Mouse (Mus musculus): ENCODE data around the gene Plpp7. TPM values are rescaled to one million over a fixed set of nuclear protein-coding genes. Genes with fewer than 3 reads are reported as not detected.

Gene Plpp7
- total and polyA plus RNA-seq, 3 experiments: 0.25 TPM; not detected in 2

DNA sequence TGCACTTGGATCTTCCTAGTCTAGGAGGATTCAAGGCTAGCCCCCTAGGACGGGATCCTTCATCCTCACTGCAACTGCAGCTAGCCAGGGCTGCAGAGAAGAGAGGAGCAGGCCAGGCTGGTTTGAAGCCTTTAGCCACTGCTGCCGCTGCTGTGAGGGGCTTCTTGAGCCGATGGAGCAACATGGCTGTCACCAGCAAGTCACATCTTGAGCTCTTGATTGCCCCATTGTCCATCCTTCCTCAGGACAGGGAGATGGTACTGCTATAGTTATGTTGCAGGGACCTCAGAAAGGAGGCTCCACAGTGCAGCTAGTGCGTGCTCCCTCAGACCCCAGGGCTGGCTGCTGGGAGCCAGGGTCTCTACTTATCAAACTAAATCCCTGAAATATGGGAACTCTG lies 37.5 kb upstream of the Plpp7 start:
- Histone ChIP-seq H3K9me3 (replicated peaks; ENCODE audit: low read length) (no peaks in the 10 kb centered on the region), H3K4me3 (replicated peaks in 1 of 3; ENCODE audit: low read depth in 2 of 3, low read length in 2 of 3, poor library complexity in 1 of 3) (no peak overlapping the region), H3K36me3 (replicated peaks in 1 of 2; ENCODE audit: control insufficient read depth in 1 of 2, insufficient read depth in 1 of 2, low read length in 1 of 2) (peaks cover 0 to 8% of the 10 kb centered on the region in 2 experiments), H3K27me3 (replicated peaks) (peaks cover 10% of the 10 kb centered on the region), H3K27ac (ENCODE audit: insufficient read depth, low read depth) (no peak overlapping the region), H3K4me1 (ENCODE audit: control insufficient read depth in 1 of 2, insufficient read depth in 2 of 2) (peaks cover 0 to 3% of the 10 kb centered on the region in 2 experiments; a peak in 1 of 4 replicates), H3K9ac (ENCODE audit: insufficient read depth, low read depth) (no peak overlapping the region), H3K4me2 (ENCODE audit: insufficient read depth, low read depth, poor library complexity, severe bottlenecking) (no peak overlapping the region), H3K79me2 (replicated peaks; ENCODE audit: control insufficient read depth, extremely low read depth, insufficient read depth, poor library complexity, severe bottlenecking) (no peaks in the 10 kb centered on the region)
- in situ Hi-C loops (cut with MboI; ENCODE audit: low pct_ligation_motif_present, low pct_unique_long_range_greater_than_20kb, low sequenced_read_pairs) (no loop called here), dilution Hi-C loops (cut with MboI; ENCODE audit: extremely low pct_ligation_motif_present, extremely low pct_unique_long_range_greater_than_20kb, low sequenced_read_pairs) (no loop called here)
- TF ChIP-seq CTCF (conservative IDR thresholded peaks at IDR 0.05 in 1 of 2, IDR thresholded peaks at IDR 0.05 in 1 of 2; ENCODE audit: low read depth in 2 of 2, low read length in 2 of 2): no peak
- TF ChIP-seq HCFC1 (IDR thresholded peaks at IDR 0.05; ENCODE audit: low read depth, low read length): no peak
- no peak for TF ChIP-seq SMC3 (IDR thresholded peaks at IDR 0.05; ENCODE audit: low read depth, low read length)
- no peak for TF ChIP-seq NRF1 (IDR thresholded peaks at IDR 0.05; ENCODE audit: low read depth, low read length)
- no peak for TF ChIP-seq ETS1 (conservative IDR thresholded peaks at IDR 0.05; ENCODE audit: low read depth, low read length)
- no peak for TF ChIP-seq NELFE (IDR thresholded peaks at IDR 0.05; ENCODE audit: low read depth, low read length)
- no peak for TF ChIP-seq MAFK (IDR thresholded peaks at IDR 0.05; ENCODE audit: insufficient replicate concordance, low read length)
- TF ChIP-seq BHLHE40 (IDR thresholded peaks at IDR 0.05; ENCODE audit: low read depth, low read length): no peak
- no peak for TF ChIP-seq ELF1 (IDR thresholded peaks at IDR 0.05; ENCODE audit: low read depth, low read length)
- no peak for TF ChIP-seq USF1 (IDR thresholded peaks at IDR 0.05; ENCODE audit: low read depth, low read length)
- no peak for DNase-seq (ENCODE audit: extremely low read depth)

GRCm38 (mm10) chr2:32058241-32058640 lies 37.1 kb upstream of the Plpp7 start:
- H3K79me2 ChIP-seq (replicated peaks; ENCODE audit: control insufficient read depth, extremely low read depth, insufficient read depth, poor library complexity, severe bottlenecking): no peaks in the 10 kb centered on the region
- in situ Hi-C loops (cut with MboI; ENCODE audit: low pct_ligation_motif_present, low pct_unique_long_range_greater_than_20kb, low sequenced_read_pairs): no loop called here
- peaks cover 0 to 8% of the 10 kb centered on the region in 2 experiments for H3K36me3 ChIP-seq (replicated peaks in 1 of 2; ENCODE audit: control insufficient read depth in 1 of 2, insufficient read depth in 1 of 2, low read length in 1 of 2)
- TF ChIP-seq ELF1 (IDR thresholded peaks at IDR 0.05; ENCODE audit: low read depth, low read length) (no peak), KAT2A (IDR thresholded peaks at IDR 0.05; ENCODE audit: insufficient replicate concordance, low read length) (no peak), CTCF (conservative IDR thresholded peaks at IDR 0.05 in 1 of 2, IDR thresholded peaks at IDR 0.05 in 1 of 2; ENCODE audit: low read depth in 2 of 2, low read length in 2 of 2) (no peak), SMC3 (IDR thresholded peaks at IDR 0.05; ENCODE audit: low read depth, low read length) (no peak), USF2 (conservative IDR thresholded peaks at IDR 0.05; ENCODE audit: low read depth, low read length) (no peak), TBP (conservative IDR thresholded peaks at IDR 0.05; ENCODE audit: low read depth, low read length) (no peak), RCOR1 (conservative IDR thresholded peaks at IDR 0.05; ENCODE audit: low read depth, low read length) (no peak), PAX5 (IDR thresholded peaks at IDR 0.05; ENCODE audit: low read length) (no peak), JUND (conservative IDR thresholded peaks at IDR 0.05; ENCODE audit: low read depth, low read length) (no peak), GABPA (IDR thresholded peaks at IDR 0.05; ENCODE audit: insufficient replicate concordance, low read depth, low read length) (no peak), BHLHE40 (IDR thresholded peaks at IDR 0.05; ENCODE audit: low read depth, low read length) (no peak), MXI1 (IDR thresholded peaks at IDR 0.05; ENCODE audit: low read depth, low read length) (no peak), EP300 (IDR thresholded peaks at IDR 0.05; ENCODE audit: low read length) (no peak)
- dilution Hi-C loops (cut with MboI; ENCODE audit: extremely low pct_ligation_motif_present, extremely low pct_unique_long_range_greater_than_20kb, low sequenced_read_pairs): no loop called here
- no peak overlapping the region for H3K27ac ChIP-seq (ENCODE audit: insufficient read depth, low read depth)
- no peak overlapping the region for H3K9ac ChIP-seq (ENCODE audit: insufficient read depth, low read depth)
- H3K4me2 ChIP-seq (ENCODE audit: insufficient read depth, low read depth, poor library complexity, severe bottlenecking): no peak overlapping the region
- H3K4me3 ChIP-seq (replicated peaks in 1 of 3; ENCODE audit: low read depth in 2 of 3, low read length in 2 of 3, poor library complexity in 1 of 3): no peak overlapping the region
- H3K9me3 ChIP-seq (replicated peaks; ENCODE audit: low read length): no peaks in the 10 kb centered on the region
- no peak for DNase-seq (ENCODE audit: extremely low read depth)
- H3K4me1 ChIP-seq (ENCODE audit: control insufficient read depth in 1 of 2, insufficient read depth in 2 of 2): peaks cover 0 to 7% of the 10 kb centered on the region in 2 experiments; a peak in 3 of 4 replicates
- H3K27me3 ChIP-seq (replicated peaks): peaks cover 10% of the 10 kb centered on the region

Measured in CH12.LX (cell line).